Mouse (Mus musculus) CH12.LX (cell line): ENCODE measurements around the gene Mical3. TPM values are rescaled to one million over a fixed set of nuclear protein-coding genes. Genes with fewer than 3 reads are reported as not detected.

Experiments used
- DNase-seq: peaks from one replicate; pipeline ENCODE4 v3.0.0-alpha.2; 2013; ENCODE audit errors: extremely low read depth
- H3K27ac ChIP-seq: 2 replicates; pipeline ENCODE4 v1.5.1; 2012; ENCODE audit warnings: low read depth, mild to moderate bottlenecking, control low read depth, moderate library complexity; ENCODE audit not compliant: insufficient read depth
- H3K27me3 ChIP-seq: replicated peaks from 2 replicates; pipeline ENCODE3; 2012; ENCODE audit warnings: inconsistent platforms
- H3K36me3 ChIP-seq, 2 experiments: replicated peaks in 1 of 2; 2 replicates each; pipeline versions ENCODE3 to v1.6.1; 2012; ENCODE audit warnings: inconsistent platforms in 1 of 2, low read length in 1 of 2, mild to moderate bottlenecking in 1 of 2, mixed read lengths in 1 of 2, moderate library complexity in 1 of 2; ENCODE audit not compliant: control insufficient read depth in 1 of 2, insufficient read depth in 1 of 2
- H3K4me1 ChIP-seq, 2 experiments: 2 replicates each; pipeline ENCODE4 v1.6.1; 2012; ENCODE audit warnings: inconsistent platforms in 1 of 2, moderate library complexity in 1 of 2; ENCODE audit not compliant: insufficient read depth in 2 of 2, control insufficient read depth in 1 of 2
- H3K4me2 ChIP-seq: 2 replicates; pipeline ENCODE4 v1.6.1; 2012; ENCODE audit warnings: low read depth, mild to moderate bottlenecking, control low read depth; ENCODE audit not compliant: poor library complexity, insufficient read depth, severe bottlenecking
- H3K4me3 ChIP-seq, 3 experiments: fragments of 150-350 bp in 1 of 3; sonication (generic) in 1 of 3; replicated peaks in 1 of 3; 2 replicates each; pipeline versions ENCODE3 to v1.5.1; 2011 to 2012; ENCODE audit warnings: low read depth in 2 of 3, low read length in 2 of 3, mild to moderate bottlenecking in 2 of 3, moderate library complexity in 2 of 3, control low read depth in 1 of 3, improper control_type of control experiment in 1 of 3, inconsistent platforms in 1 of 3, mixed read lengths in 1 of 3; ENCODE audit not compliant: poor library complexity in 1 of 3
- H3K79me2 ChIP-seq: replicated peaks from 2 replicates; pipeline ENCODE4 v1.6.1; 2012; ENCODE audit warnings: mild to moderate bottlenecking, moderate library complexity; ENCODE audit not compliant: control insufficient read depth, poor library complexity, insufficient read depth, severe bottlenecking; ENCODE audit errors: extremely low read depth
- H3K9ac ChIP-seq: 2 replicates; pipeline ENCODE4 v1.6.1; 2012; ENCODE audit warnings: low read depth, mild to moderate bottlenecking, control low read depth, moderate library complexity; ENCODE audit not compliant: insufficient read depth
- H3K9me3 ChIP-seq: replicated peaks from 2 replicates; pipeline ENCODE3; 2012; ENCODE audit warnings: low read length, inconsistent platforms, mixed read lengths
- BHLHE40 ChIP-seq: IDR thresholded peaks from 2 replicates; pipeline ENCODE4 v1.6.1; 2011; ENCODE audit warnings: mild to moderate bottlenecking, low read depth, low read length, improper control_type of control experiment
- CHD1 ChIP-seq: IDR thresholded peaks from 2 replicates; pipeline ENCODE4 v1.6.1; 2012; ENCODE audit warnings: low read depth, low read length, improper control_type of control experiment, inconsistent platforms
- CHD2 ChIP-seq: IDR thresholded peaks from 2 replicates; pipeline ENCODE4 v1.6.1; 2011; ENCODE audit warnings: low read length, improper control_type of control experiment
- ELF1 ChIP-seq: IDR thresholded peaks from 2 replicates; pipeline ENCODE4 v1.6.1; 2014; ENCODE audit warnings: low read depth, mild to moderate bottlenecking, inconsistent platforms, low read length, improper control_type of control experiment
- ETS1 ChIP-seq: conservative IDR thresholded peaks from 2 replicates; pipeline ENCODE4 v1.6.1; 2012; ENCODE audit warnings: low read depth, mild to moderate bottlenecking, inconsistent platforms, low read length, improper control_type of control experiment, moderate library complexity
- GABPA ChIP-seq: IDR thresholded peaks from 2 replicates; pipeline ENCODE4 v1.6.1; 2012; ENCODE audit warnings: low read depth, low read length, improper control_type of control experiment, inconsistent platforms; ENCODE audit not compliant: insufficient replicate concordance
- HCFC1 ChIP-seq: IDR thresholded peaks from 2 replicates; pipeline ENCODE4 v1.6.1; 2012; ENCODE audit warnings: low read depth, mild to moderate bottlenecking, inconsistent platforms, low read length, improper control_type of control experiment
- IRF4 ChIP-seq: IDR thresholded peaks from 2 replicates; pipeline ENCODE4 v1.6.1; 2014; ENCODE audit warnings: low read depth, mild to moderate bottlenecking, inconsistent platforms, low read length, improper control_type of control experiment
- JUN ChIP-seq: IDR thresholded peaks from 2 replicates; pipeline ENCODE4 v1.6.1; 2011; ENCODE audit warnings: low read depth, mild to moderate bottlenecking, low read length, improper control_type of control experiment, moderate library complexity; ENCODE audit not compliant: insufficient read depth
- JUND ChIP-seq: conservative IDR thresholded peaks from 2 replicates; pipeline ENCODE4 v1.6.1; 2011; ENCODE audit warnings: low read depth, low read length, improper control_type of control experiment
- KAT2A ChIP-seq: IDR thresholded peaks from 2 replicates; pipeline ENCODE4 v1.6.1; 2012; ENCODE audit warnings: low read length, improper control_type of control experiment, inconsistent platforms; ENCODE audit not compliant: insufficient replicate concordance
- MYC ChIP-seq: IDR thresholded peaks from 2 replicates; pipeline ENCODE4 v1.6.1; 2011; ENCODE audit warnings: low read depth, mild to moderate bottlenecking, improper control_type of control experiment, low read length
- PAX5 ChIP-seq: IDR thresholded peaks from 2 replicates; pipeline ENCODE4 v1.6.1; 2012; ENCODE audit warnings: low read length, inconsistent platforms, mixed read lengths
- RAD21 ChIP-seq: IDR thresholded peaks from 2 replicates; pipeline ENCODE4 v1.6.1; 2011; ENCODE audit warnings: low read depth, mild to moderate bottlenecking, low read length, improper control_type of control experiment, moderate library complexity
- SMC3 ChIP-seq: IDR thresholded peaks from 2 replicates; pipeline ENCODE4 v1.6.1; 2011; ENCODE audit warnings: low read depth, low read length, improper control_type of control experiment
- TBP ChIP-seq: conservative IDR thresholded peaks from 2 replicates; pipeline ENCODE4 v1.6.1; 2011; ENCODE audit warnings: low read depth, low read length, improper control_type of control experiment
- ZKSCAN1 ChIP-seq: IDR thresholded peaks from 2 replicates; pipeline ENCODE4 v1.6.1; 2012; ENCODE audit warnings: low read depth, inconsistent platforms, low read length, improper control_type of control experiment, borderline replicate concordance
- ZMIZ1 ChIP-seq: IDR thresholded peaks from 2 replicates; pipeline ENCODE4 v1.6.1; 2012; ENCODE audit warnings: low read depth, mild to moderate bottlenecking, inconsistent platforms, low read length, improper control_type of control experiment
- dilution Hi-C: fragments of 300-500 bp; cut with MboI; formaldehyde crosslinking; loops from 2 replicates; pipeline ENCODE4 v1.14.3; 2020; ENCODE audit warnings: low sequenced_read_pairs; ENCODE audit not compliant: extremely low pct_unique_long_range_greater_than_20kb, extremely low pct_ligation_motif_present
- in situ Hi-C: fragments of 300-500 bp; cut with MboI; formaldehyde crosslinking; loops from 3 replicates; pipeline ENCODE4 v1.14.3; 2019; ENCODE audit warnings: low sequenced_read_pairs, low pct_ligation_motif_present, low pct_unique_long_range_greater_than_20kb, mixed read lengths
- polyA plus RNA-seq: library from polyadenylated mRNA; unstranded; fragments of >175 nt; gene quantifications from 2 replicates; pipeline ENCODE4 v1.2.1, GENCODE M21; 2012; ENCODE audit warnings: low read depth; ENCODE audit not compliant: insufficient read length
- total RNA-seq, 2 experiments: library from RNA; depleted of rRNA; stranded (reverse); fragments of 300-350 nt in 1 of 2; fragments of >200 nt in 1 of 2; gene quantifications; 2 replicates each; pipeline ENCODE4 v1.2.3; 2012 to 2014

The Mical3 gene
- total and polyA plus RNA-seq, 3 experiments = 10.2 to 56.3 (median 26.8) TPM

DNA sequence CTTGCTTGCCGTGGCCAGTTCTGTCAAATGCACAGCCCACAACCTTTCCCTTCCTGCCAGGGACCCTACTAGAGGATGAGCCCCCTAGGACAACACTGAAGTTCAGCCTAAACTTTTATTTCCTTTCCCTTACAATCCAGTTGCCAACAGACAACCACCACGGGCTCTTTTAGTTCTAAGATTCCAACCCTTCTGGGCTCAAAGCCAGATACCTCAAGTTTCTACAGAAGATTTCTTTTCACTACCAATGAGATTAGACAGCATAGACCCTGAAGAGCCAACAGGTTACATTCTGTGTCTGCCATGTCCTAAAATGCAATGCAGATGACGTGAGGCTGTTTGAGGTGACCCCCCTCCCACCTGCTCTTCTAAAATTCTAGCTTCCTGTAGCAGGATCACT is 75.3 kb downstream of the Mical3 start:
- no peak overlapping the region for H3K9ac ChIP-seq
- DNase-seq = no peak
- peaks cover 8% of the 10 kb centered on the region for H3K79me2 ChIP-seq
- no peak overlapping the region for H3K27ac ChIP-seq
- dilution Hi-C loops = no loop called here
- H3K4me2 ChIP-seq = no peak overlapping the region
- H3K36me3 ChIP-seq = peaks cover 0 to 29% of the 10 kb centered on the region in 2 experiments
- H3K4me3 ChIP-seq = no peak overlapping the region
- no peaks in the 10 kb centered on the region for H3K9me3 ChIP-seq
- no peaks in the 10 kb centered on the region for H3K27me3 ChIP-seq
- TF ChIP-seq IRF4 (no peak), ZMIZ1 (no peak), PAX5 (no peak), CHD2 (no peak), JUN (no peak), ETS1 (no peak), SMC3 (no peak), MYC (no peak), CHD1 (no peak), HCFC1 (no peak), TBP (no peak), RAD21 (no peak), GABPA (no peak), KAT2A (no peak), ELF1 (no peak)
- in situ Hi-C loops = no loop called here
- H3K4me1 ChIP-seq = peaks cover 24 to 90% of the 10 kb centered on the region in 2 experiments

DNA sequence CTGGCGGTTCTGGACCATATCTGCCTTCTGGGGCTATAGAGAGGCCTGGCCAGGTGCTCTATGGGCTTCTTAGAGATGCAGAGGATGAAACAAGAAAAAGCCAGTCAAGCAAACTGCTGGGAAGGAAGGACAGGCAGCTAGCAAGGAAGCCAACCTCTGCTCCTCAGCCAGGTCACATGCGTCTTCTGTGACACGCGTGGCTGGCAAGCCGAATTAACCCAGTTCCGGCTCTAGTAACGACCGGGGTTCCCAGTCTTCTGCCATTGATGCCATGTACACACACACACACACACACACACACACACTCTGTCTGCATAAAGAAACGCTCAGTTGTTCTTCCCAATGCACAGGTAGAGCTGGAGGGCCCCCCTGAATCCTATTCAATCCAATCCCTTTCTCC is 75.9 kb downstream of the Mical3 start:
- peak; percentile 27 for DNase-seq
- no peak overlapping the region; the same call in 1 of the 2 replicates for H3K27ac ChIP-seq
- peak overlapping the region; percentile 94 for H3K4me2 ChIP-seq
- H3K9ac ChIP-seq = no peak overlapping the region
- peaks cover 0 to 32% of the 10 kb centered on the region in 2 experiments for H3K36me3 ChIP-seq
- in situ Hi-C loops = no loop called here
- H3K4me1 ChIP-seq = peaks cover 24 to 91% of the 10 kb centered on the region in 2 experiments
- TF ChIP-seq BHLHE40 (peak; percentile 66), CHD2 (no peak), JUND (no peak), ZKSCAN1 (no peak)
- TF ChIP-seq, all 38 proteins: peak for 1
- Histone ChIP-seq H3K79me2 (peaks cover 8% of the 10 kb centered on the region), H3K27me3 (no peaks in the 10 kb centered on the region), H3K4me3 (no peak overlapping the region), H3K9me3 (no peaks in the 10 kb centered on the region)
- dilution Hi-C loops = no loop called here
